Mouse (Mus musculus) right cerebral cortex, postnatal 4 days (tissue): ENCODE measurements at regions not wholly inside any gene's neighbourhood (a gene's known extent, or its start where the extent isn't known, plus 50 kb on each side); places are given as distances from the start of the nearest gene placed in this dataset.

Experiments used
- DNase-seq: peaks from one replicate; pipeline ENCODE4 v3.0.0-alpha.2; 2022

DNA sequence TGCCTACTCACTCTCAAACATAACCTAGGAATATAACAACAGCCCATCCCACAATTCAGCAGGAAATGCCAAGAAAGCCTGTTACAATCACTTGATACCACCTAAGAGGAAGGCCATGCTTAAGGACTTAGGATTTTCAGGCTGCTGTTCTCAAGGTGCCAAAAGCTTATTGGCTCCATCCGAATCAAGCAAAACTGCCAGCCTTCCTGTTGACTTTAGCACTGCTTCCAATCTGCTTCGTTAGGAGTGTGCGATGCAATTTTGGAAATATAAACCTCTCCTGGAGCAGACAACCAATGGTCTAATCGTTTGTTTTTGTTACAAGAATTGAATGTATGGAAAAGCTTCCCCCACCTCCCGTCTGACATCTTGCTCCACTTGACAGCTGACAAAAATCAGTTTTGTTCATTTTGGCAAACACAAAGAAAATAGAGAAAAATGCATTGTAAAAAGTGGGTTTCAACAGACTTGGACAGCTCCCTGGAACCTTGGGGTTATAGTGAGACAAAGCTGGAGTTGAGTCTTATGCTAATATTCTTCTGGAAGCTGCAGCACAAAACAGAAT is 2620.0 kb upstream of the Gm7489 start:
- no peak for DNase-seq

DNA sequence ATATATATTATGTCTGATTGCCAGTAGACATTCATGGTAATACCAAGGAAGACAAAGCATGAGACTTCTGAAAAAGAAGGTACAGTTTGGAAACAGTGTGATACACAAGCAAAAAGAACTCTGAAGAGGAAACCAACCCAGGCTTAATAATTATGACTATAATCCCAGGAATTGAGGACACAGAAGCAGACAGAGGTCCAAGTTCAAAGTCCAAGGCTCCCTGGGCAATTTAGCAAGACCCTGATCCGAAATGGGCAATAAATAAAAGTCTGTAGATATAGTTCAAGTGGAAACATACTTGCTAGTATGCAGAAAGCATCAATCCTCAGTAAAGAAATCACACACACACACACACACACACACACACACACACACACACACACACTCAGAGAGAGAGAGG is 2618.7 kb upstream of the Gm7489 start:
- DNase-seq = no peak

DNA sequence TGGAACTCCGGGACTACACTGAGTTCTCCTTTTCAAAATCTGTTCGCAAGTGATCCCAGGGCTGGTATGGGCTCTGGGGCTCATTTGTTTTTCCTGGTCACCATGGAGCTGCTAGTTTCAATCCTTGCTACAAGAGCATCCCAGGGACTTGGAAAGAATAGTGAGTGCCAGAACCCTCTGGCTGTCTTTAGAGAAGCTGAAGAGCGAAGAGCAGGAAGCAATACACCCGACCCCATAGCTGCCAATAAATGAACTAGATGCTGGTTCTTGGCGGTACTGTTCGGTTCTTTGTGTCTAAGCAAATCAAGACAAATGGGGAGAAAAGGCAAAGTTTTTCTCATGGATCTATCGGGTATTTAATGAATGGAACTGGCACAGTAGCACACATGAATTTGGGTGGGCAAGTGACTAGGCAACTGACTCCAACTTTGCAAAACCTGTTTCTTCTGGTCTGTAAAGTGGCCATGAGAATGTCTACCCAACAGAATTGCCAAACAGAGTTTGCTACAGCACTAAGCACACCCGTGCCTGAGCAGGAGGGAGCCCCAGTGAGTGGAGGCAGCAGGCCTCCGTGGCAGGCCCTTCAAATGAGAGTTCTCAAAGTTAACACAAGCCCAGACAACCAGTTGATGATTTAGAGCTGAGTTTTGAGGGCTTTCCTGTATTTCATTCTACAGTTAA is 2612.9 kb upstream of the Gm7489 start:
- DNase-seq = no peak

DNA sequence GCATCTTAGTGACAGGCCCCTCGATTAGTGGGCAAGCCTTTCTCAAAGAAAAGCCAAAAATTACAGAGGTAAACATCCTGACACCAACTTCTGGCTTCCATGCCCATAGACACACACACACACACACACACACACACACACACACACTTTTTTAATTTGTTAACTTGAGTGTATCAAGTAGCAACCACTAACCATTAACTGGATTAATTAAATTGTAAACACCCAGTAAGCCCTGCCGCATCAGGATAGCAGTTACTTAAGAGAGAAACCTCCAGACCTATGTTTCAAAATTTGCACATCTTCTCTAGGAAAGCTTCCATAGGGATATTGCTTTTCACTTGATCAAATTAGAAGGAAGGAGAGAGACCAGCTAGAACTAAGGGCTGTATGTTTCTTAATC is 2599.4 kb upstream of the Gm7489 start:
- DNase-seq = no peak

DNA sequence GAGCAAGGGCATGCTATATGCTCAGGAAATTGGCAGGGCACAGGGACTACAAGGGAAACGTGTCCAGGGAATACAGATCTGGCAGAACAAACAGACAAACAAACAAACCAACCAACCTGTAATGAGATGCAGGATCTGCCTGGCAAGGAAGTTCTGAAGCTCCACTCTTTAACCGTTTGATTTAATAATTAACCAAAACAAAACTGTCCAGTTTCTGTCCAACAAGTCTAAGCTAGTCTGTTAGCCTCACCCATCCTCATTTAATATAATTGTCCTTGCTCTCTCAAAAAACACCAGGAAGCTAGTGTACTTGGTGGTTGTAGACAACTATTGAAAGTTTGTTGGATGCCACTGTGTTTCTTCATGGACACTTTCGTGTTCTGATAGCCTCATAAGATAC is 2598.4 kb upstream of the Gm7489 start:
- DNase-seq = no peak

DNA sequence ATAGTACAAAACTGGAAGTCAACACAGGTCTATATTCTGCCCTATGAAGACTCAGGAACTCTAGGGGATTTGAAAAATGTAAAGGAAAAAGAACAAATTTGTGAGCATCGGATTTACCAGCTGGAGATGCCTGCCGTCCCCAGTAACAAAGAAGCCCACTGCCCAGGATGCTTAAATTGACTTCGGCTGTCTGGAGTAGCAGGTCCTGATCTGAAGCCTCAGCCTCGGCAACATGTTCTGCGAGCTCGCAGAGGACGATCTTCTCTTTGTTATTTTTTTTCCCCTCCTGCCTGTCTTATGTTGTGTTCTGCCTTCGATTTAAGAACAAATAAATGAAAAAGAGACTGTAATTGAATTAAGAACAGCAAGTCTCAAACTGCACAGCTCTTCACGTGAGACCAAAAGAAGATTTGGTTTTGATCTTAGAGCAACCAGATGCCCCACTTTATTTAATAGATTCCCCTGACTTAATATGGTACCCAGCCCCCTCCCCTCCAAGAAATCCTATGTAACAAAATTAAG is 2595.7 kb upstream of the Gm7489 start:
- no peak for DNase-seq

DNA sequence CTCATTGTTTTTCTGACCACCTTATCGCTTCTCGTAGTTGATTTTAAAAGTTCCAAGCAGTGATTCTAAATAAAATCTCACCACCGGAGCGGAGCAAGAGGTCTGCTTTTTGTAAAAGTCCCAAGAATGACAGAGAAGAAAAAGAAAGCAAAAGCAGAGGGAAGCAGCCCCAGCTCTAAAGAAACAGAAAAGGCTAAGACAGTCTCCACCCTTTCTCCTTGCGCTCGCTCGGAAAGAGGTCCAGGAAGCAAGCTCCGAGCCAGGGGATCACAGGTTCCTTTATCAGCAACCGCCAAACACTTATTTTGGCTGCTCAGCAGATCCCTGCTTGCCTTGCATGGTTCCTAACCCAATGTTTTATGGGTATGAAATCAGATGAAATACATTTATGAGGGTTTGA is 2594.8 kb upstream of the Gm7489 start:
- no peak for DNase-seq

DNA sequence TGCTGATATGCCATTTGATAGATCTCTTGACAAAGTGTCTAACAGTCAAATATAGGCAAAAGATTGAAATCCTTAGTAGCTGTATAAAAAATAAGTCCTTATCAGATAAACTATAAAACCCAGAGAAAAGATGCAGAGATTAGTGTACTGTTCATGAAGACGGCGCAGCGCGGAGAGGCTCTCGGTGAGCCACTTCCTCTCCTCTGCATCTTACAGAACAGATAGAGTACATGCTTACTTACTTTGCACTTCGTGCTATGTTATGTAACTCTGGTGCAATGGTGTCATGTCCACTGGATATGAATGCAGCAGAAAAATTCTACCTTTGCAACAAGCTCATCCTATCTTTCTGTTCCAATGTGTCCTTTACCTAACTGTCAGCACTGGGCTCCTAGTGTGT is 2593.5 kb upstream of the Gm7489 start:
- DNase-seq = no peak

DNA sequence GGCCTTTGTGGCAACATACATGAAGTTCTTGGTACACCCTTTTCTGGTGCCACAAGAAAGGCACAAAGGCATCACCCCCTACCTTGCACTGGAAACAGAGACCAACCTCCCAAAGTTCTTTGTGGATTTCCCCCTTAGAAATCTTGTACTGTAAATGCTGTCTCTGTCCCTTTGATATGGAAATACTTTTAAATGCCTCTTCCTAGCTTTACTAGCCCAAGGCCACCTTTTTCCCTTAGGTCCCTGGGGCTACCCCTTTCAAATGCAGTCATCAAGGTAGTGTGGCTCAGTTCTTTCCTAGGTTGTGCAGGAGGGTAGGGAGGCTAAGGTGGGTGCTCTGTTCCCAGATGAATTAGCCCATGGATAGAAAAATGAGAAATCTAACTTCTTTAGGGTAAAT is 2587.9 kb upstream of the Gm7489 start:
- DNase-seq = no peak

DNA sequence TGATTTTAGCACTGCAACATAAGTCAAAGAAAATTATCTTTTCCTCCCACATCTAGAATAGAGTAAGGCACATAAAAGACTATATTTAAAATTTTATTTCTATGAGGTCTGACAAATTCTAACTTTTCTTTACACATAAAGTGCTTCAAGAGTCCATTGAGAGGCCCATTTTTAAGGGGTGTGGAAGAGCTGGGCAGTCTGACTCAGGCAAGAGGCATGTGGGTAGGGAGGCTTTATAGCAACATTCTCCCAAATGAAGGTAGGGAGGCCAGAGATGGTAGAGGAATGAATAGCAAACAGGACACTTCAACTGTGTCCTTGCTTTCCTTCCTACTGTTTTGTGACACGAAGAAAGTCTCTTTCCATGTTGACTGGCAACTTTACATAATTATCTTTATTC is 2566.6 kb upstream of the Gm7489 start:
- DNase-seq = no peak

DNA sequence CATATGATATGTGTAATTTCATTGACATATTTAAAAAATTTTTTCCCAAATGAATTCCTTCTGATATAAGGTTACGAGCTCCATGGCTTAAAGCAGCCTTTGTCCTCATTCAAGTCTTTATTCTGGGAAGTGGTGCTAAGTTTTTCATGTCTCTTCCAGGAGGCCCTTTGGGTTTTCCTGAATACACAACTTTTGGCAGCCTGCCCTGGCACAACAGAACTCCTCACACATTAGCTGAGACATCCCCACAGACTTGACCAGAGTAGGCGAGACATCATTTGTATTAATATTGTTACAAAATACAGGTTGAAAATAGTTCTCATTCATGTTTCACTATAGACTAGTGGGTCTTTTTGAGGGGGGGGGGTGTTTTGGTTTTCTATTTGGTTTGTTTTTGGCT is 2565.9 kb upstream of the Gm7489 start:
- DNase-seq = no peak

DNA sequence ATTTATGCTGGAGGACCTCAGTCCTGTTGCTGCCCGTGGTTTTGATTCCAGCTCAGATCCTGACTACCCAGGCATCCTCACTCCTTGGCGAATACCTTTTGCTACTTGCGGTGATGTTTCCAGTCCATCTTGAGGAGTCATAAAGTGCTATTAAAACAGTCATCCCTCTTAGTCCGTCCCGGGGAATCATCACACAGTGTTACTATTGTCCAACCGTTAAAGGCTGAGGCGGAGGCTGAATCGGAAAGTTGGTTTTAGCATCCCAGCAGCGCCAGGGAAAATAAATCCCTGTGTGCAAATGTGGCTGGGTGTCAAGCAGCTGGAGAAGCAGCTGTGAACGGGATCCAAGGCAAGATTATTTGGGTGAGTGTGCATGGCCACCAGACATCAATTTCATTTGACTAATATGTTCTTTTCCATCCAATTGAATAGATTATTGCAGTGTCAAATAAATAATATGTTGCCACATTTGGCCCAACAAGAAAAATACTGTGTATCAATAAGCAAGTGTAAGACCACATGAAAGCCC is 2564.3 kb upstream of the Gm7489 start:
- no peak for DNase-seq

DNA sequence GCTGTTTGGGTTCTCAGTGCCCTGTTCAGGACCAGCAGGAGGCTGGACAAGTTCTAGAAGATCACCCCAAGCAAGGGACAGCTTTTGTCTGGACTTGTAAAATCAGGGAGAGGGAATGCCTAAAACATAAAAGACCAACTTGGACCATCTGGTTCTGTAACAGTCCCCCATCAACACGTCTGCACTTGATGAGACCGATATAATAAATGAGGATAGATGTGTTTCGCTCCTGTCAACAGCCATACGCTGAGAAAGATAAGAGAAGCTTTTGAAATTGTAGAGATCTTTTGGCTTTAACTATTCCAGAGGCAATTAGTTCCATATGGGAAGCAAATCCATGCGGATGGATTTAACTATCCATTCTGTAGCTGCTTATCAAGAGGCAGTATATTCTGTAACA is 2561.4 kb upstream of the Gm7489 start:
- no peak for DNase-seq

DNA sequence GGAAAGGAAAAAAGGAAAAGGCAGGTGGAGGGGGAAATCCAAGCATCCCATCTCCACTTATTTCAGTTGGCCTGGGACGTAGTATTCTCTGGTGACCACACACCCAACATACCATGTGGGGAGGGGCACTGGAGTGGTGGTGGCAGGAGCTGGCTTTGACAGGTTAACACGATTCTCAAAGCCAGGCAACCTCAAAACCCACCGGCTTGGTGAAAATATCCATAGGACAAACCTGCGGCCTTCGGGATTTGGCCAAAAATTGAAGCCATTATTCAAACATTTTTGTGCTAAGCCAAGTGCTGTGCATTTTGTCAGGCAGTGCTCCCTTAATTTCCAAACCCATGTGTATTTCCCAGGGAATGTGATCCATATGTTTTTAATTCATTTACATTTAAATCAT is 2560.5 kb upstream of the Gm7489 start:
- no peak for DNase-seq

DNA sequence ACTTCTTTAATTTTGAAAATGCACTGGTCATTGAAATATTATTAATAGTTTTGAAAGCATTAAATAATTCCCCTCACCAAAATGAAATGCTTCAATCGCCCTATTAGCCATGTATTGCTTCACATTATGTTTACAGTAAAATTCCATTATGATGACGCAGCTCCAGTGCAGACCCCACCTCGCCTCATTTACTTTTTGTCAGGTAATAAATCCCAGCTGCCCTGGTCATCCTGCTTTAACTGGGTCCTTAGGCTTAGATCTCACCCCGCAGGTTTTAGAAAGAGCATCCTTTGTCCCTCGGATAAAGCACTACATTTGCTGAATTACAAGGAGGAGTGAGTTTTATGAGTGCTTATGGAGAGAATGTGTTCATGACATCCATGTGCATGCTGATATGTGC is 2557.0 kb upstream of the Gm7489 start:
- DNase-seq = no peak

DNA sequence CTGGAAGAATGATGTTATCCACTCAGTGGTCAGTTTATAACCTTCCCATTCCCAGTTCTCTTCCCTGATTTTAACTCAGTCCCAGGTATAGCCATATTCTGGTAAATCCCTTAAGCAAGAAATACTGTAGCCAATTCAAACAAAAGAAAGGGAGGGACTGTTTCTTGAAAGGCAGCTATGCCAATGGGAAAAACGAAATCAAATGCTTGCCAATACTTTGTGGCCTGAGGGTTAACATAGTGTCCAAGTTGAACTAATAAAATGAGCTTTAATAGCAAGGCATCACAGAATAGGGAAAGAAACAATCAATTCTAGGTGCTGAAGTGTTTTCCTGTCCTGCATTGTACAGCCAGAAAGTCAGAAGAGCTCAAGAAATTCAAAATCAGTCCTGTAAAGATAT is 2548.3 kb upstream of the Gm7489 start:
- DNase-seq = no peak

DNA sequence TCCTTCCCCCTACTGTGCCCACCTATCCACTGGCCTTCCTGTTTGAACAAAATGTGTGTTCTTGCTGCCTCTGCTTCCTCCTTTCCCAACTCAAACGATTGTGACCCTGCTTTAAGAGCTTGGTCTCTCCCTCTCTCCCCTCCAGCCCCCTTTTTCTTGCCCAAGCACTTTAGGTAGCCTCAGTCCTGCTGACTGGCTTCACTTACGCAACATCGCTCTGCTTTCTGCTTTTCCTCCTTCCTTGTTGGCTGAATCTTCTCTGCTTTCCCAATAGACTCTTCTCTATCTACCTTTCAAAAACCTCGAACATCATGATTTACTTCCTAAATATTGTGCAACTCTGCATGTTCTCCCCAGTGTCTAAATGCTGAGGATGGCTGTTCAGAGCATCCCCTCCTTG is 2538.4 kb upstream of the Gm7489 start:
- DNase-seq = no peak

DNA sequence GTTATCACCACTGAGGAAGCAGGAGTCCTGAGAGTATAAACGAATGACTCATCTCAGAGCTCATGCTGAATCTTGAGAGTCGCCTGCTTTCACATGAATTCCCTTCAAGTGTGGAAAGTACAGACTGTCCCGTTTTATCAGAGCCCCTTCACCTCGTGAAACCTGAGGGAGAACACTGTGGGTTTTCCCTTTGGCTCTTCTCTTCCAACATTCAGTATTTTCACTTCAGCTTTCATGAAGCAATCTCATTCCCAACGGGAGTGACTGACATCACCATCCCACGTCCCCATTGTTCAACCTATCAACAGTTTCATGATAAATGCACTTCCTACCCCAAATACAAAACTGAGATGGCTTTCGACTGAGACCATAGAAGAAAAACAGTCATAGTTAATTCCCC is 2521.3 kb upstream of the Gm7489 start:
- no peak for DNase-seq

DNA sequence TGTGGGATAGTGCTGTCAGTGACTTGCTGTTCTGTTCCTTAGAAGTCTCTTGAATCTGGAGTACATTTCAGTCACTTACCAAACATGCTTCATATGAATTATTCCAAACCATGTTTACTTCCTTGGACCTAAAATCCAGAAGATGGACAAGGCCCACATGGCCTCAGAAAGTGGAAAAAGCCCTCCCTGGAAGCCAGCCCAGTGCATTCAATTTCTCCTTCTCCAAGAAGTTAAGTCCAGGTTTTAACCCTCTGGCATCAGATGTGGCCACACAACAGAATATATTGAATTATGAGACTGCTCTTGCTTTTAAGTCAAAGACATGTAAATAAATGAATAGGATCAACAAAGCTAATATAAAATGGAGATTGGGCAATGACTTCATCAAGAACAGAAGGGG is 2513.5 kb upstream of the Gm7489 start:
- DNase-seq = no peak

DNA sequence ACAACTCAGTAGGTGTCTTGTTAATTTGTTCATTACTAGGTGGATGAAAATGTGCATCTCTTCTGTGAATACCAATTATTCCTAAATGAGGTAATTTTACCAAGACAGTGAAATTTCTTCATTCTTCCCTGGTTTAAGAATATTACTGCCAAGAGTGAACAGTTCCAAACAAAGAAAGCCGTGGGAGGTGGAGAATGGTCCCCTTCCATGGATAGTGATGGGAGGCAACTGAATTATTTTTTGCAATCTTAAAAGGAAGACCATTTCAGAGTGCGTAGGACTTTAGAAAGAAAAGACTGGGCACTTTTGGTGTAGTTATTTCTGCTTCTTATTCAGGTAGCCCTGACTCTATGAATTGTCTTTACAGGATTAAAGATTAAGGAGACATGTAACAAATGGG is 2494.3 kb upstream of the Gm7489 start:
- no peak for DNase-seq

DNA sequence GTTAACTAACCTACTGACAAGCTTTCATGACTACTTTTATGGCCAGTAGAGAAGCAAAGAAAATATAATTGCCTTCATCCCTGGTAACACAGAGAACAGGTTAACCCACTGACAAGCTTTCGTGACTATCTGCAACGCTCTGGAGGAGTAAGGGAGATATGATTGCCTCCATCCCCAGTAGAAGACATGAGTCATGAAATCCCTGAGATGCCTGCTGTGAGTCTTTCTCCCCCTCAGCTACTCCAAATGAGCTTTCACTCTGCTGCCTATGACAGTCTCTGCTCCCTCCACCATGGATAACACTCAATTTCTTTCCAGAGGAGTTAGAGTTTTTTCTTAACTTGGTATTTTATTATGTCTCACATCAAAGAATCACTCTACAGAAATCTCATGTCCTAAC is 2493.4 kb upstream of the Gm7489 start:
- no peak for DNase-seq

DNA sequence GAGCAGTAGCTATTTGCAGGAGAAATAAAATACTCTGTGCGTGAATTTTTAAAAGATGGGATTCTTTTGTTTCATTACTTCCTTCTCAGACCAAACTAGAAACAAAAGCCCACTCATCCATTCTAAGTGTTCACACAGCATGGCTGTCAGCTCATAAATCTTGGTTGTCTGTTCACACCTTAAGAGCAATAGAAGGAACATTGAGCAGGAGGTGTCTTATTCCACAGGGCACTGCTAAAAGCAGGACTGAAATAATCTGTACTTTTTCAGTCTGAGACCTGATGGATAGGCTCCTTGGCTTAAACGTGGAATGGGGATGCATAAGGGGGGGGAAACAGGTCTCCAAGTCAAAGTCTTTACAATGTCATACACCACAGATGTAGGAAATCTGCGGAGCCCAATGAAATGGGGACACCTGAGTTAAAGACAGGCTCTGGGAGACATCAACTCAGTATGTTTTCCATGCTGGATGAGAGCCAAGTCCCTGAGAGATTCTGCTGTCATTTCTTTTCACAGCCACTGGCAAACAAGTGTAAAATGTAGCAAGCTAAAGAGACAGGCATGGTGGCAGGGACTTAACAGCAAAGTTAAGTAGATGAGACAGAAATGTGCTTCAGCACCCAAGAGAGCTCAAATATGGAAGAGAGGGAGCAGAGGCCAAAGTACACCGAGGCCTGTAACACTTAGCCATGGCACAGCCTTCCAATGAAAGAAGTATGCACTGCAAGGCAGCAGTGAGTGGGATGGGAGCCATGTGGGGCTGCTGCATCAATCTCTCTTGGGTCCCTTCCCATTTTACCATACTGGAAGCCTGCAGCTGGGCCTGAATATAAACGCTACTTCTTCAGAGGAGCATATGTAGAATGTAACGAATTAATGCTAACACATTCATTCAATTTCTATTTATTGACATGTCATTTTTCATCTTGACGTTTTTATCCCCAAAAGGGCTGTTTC is 2492.0 kb upstream of the Gm7489 start:
- DNase-seq = no peak

DNA sequence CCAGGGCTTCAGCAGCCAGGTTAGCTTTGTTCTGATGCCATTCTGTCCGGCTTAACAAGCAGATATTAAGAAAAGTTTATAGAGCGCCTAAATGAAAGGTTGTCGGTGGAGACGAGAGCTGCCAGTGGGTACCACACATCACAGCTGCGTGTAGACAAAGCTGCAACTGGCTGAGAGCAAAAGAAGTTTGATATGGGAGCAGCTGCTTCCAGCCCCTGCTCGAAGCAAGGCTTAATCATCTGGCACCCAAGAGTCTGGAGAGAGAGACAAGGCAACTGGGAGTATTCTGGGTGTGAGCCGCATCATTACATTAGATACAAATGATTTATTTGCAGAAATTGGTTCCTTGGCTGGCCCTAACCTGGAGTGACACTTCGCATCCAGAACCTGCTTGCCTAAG is 2488.7 kb upstream of the Gm7489 start:
- DNase-seq = no peak

DNA sequence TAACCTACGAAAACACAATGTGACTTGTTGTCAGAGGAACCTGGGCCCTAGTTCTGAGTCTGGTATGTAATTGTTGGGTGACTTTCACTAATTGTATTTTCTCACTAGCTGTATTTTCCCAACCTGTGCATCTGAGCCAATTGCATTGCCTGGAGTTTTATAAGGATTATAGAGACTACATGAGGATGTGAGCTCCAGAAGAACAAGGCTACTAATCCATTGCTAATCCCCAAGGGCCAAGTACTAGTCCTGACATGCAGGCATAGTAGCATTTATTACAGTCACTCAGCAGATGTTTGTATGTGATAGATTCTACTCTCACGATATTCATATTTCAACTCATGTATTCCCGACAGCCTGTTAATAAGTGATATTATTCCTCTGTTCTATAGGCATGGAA is 2481.1 kb upstream of the Gm7489 start:
- DNase-seq = no peak
